Mouse (Mus musculus) lung, adult 18-20 months (tissue): ENCODE data around the gene Tap1.
"Not testable (repeated sequence)": the region's sequence is repeated elsewhere in the genome, so short reads cannot be mapped to it uniquely, and the experiment has no call there.

Experiments used
- DNase-seq, 2 experiments: peaks; one replicate each; pipeline ENCODE4 v3.0.0; 2022; ENCODE audit warnings: mixed read lengths in 2 of 2

Gene Tap1

GRCm38 (mm10) chr17:34205021-34205745 lies 17.8 kb downstream of the Tap1 start:
- peak in 1 of 2 experiments; percentile 55 for DNase-seq

GRCm38 (mm10) chr17:34205746-34206176 lies 18.4 kb downstream of the Tap1 start:
- DNase-seq, result no peak

- DNase-seq, result no peak
These were observed 19.4 kb downstream of the Tap1 start for GRCm38 (mm10) chr17:34206731-34207130.

GRCm38 (mm10) chr17:34207456-34207855 lies 20.1 kb downstream of the Tap1 start:
- no peak for DNase-seq

GRCm38 (mm10) chr17:34207866-34208265 lies 20.5 kb downstream of the Tap1 start:
- no peak for DNase-seq

- no peak for DNase-seq
These were observed 21.1 kb downstream of the Tap1 start for GRCm38 (mm10) chr17:34208421-34208820.

GRCm38 (mm10) chr17:34209680-34210079 lies 22.3 kb downstream of the Tap1 start:
- DNase-seq, result no peak

- DNase-seq, result no peak
These were observed 23.2 kb downstream of the Tap1 start for GRCm38 (mm10) chr17:34210599-34210998.

GRCm38 (mm10) chr17:34211746-34212365 lies 24.5 kb downstream of the Tap1 start:
- no peak for DNase-seq

GRCm38 (mm10) chr17:34213936-34214335 lies 26.6 kb downstream of the Tap1 start:
- no peak for DNase-seq

- DNase-seq, result no peak
These were observed 27.8 kb downstream of the Tap1 start for GRCm38 (mm10) chr17:34215176-34215575.

GRCm38 (mm10) chr17:34217216-34217928 lies 30.0 kb downstream of the Tap1 start:
- no peak for DNase-seq

- DNase-seq, result no peak
These were observed 30.6 kb downstream of the Tap1 start for GRCm38 (mm10) chr17:34217986-34218385.

GRCm38 (mm10) chr17:34218675-34219074 lies 31.3 kb downstream of the Tap1 start:
- peak; percentile 87 to 91 for DNase-seq

- DNase-seq, result peak; percentile 61 to 71
These were observed 31.7 kb downstream of the Tap1 start for GRCm38 (mm10) chr17:34219096-34219495.

- DNase-seq, result not testable (repeated sequence)
These were observed 32.4 kb downstream of the Tap1 start for GRCm38 (mm10) chr17:34219801-34220200.

- DNase-seq, result not testable (repeated sequence)
These were observed 33.0 kb downstream of the Tap1 start for GRCm38 (mm10) chr17:34220401-34220800.

GRCm38 (mm10) chr17:34224816-34225215 lies 37.5 kb downstream of the Tap1 start:
- DNase-seq, result no peak

GRCm38 (mm10) chr17:34225426-34225825 lies 38.1 kb downstream of the Tap1 start:
- no peak for DNase-seq

GRCm38 (mm10) chr17:34225911-34226310 lies 38.6 kb downstream of the Tap1 start:
- DNase-seq, result not testable (repeated sequence)

GRCm38 (mm10) chr17:34230971-34231370 lies 43.6 kb downstream of the Tap1 start:
- not testable (repeated sequence) for DNase-seq

GRCm38 (mm10) chr17:34232021-34232420 lies 44.7 kb downstream of the Tap1 start:
- not testable (repeated sequence) for DNase-seq

- peak; percentile 82 to 84 for DNase-seq
These were observed 47.6 kb downstream of the Tap1 start for GRCm38 (mm10) chr17:34234926-34235325.

- DNase-seq, result peak; percentile 46 to 64
These were observed 49.3 kb downstream of the Tap1 start for GRCm38 (mm10) chr17:34236691-34237090.
